Mouse (Mus musculus) forebrain, embryonic 14.5 days (tissue): ENCODE measurements around the gene Bub3. TPM values are rescaled to one million over a fixed set of nuclear protein-coding genes. Genes with fewer than 3 reads are reported as not detected.
A peak's percentile ranks its signal among the peaks of the same experiment; 100 is the strongest.

Source experiments
- ATAC-seq: fragments of 200-750 bp; cut with Nextera tagmentation; 2 replicates; pipeline ENCODE4 v1.8.0; 2017; ENCODE audit warnings: mild to moderate bottlenecking, moderate library complexity
- DNase-seq: peaks from one replicate; pipeline ENCODE4 v3.0.0-alpha.2; 2015; ENCODE audit warnings: low spot score
- H3K27ac ChIP-seq: fragments of 300-500 bp; sonication (generic); 2 replicates; pipeline ENCODE4 v1.5.1; 2014; ENCODE audit warnings: low read depth, mild to moderate bottlenecking, control low read depth, low read length, moderate library complexity
- H3K27me3 ChIP-seq: fragments of 300-500 bp; sonication (generic); replicated peaks from 2 replicates; pipeline ENCODE4 v1.6.1; 2014; ENCODE audit warnings: low read length, control low read depth, mixed read lengths; ENCODE audit not compliant: control insufficient read depth, insufficient read depth
- H3K36me3 ChIP-seq: fragments of 300-500 bp; sonication (generic); 2 replicates; pipeline ENCODE4 v1.6.1; 2014; ENCODE audit warnings: low read length, control low read depth; ENCODE audit not compliant: control insufficient read depth, insufficient read depth
- H3K4me1 ChIP-seq: fragments of 300-500 bp; sonication (generic); 2 replicates; pipeline ENCODE4 v1.6.1; 2014; ENCODE audit warnings: antibody characterized with exemption, low read length, control low read depth; ENCODE audit not compliant: control insufficient read depth, insufficient read depth
- H3K4me2 ChIP-seq: fragments of 300-500 bp; sonication (generic); 2 replicates; pipeline ENCODE4 v1.6.1; 2014; ENCODE audit warnings: mild to moderate bottlenecking, control low read depth, low read length
- H3K4me3 ChIP-seq: fragments of 300-500 bp; sonication (generic); 2 replicates; pipeline ENCODE4 v1.5.1; 2014; ENCODE audit warnings: low read depth, low read length, control low read depth
- H3K9ac ChIP-seq: fragments of 300-500 bp; sonication (generic); 2 replicates; pipeline ENCODE4 v1.6.1; 2014; ENCODE audit warnings: mild to moderate bottlenecking, low read length, control low read depth, moderate library complexity
- H3K9me3 ChIP-seq: fragments of 300-500 bp; sonication (generic); replicated peaks from 2 replicates; pipeline ENCODE4 v1.6.1; 2016; ENCODE audit warnings: low read length, control low read depth, mixed read lengths; ENCODE audit not compliant: control insufficient read depth
- WGBS: fragments of 180-500 bp; shearing (Covaris S2); extraction: QIAGEN DNeasy Blood & Tissue Kit; methylation state at CpG from one replicate; pipeline ENCODE4 v1.1.7; 2014; 5-methylcytosine and 5-hydroxymethylcytosine counted together
- polyA plus RNA-seq: library from polyadenylated mRNA; unstranded; fragments of >200 nt; fragmentation: Nextera tagmentation; extraction: Ambion mirVana; gene quantifications from 2 replicates; pipeline ENCODE4 v1.2.1, GENCODE M21; 2014

The Bub3 gene
- polyA plus RNA-seq, 1 experiment from 2014 or later: 237 TPM

- ATAC-seq: peak; percentile 19; the same call in 1 of the 2 replicates
- Histone ChIP-seq H3K4me2 (peak overlapping the region; percentile 40), H3K4me1 (no peaks in the 10 kb centered on the region), H3K4me3 (peak overlapping the region; percentile 14), H3K9ac (no peak overlapping the region), H3K9me3 (no peaks in the 10 kb centered on the region), H3K27me3 (peaks cover 94% of the 10 kb centered on the region), H3K36me3 (no peaks in the 10 kb centered on the region), H3K27ac (no peak overlapping the region)
- no peak for DNase-seq
- under 1% methylated on average over 45 of the region's 45 CpGs for WGBS
Observed at GRCm38 (mm10) chr7:131554341-131555180, 5.5 kb upstream of the Bub3 start.

- under 1% methylated on average over 68 of the region's 68 CpGs for WGBS
- peaks cover 86% of the 10 kb centered on the region for H3K27me3 ChIP-seq
- H3K4me2 ChIP-seq: no peak overlapping the region
- H3K9me3 ChIP-seq: no peaks in the 10 kb centered on the region
- 0 out of 2 replicates have a peak overlapping the region, but pooled peaks have one; percentile 8 for H3K4me3 ChIP-seq
- H3K36me3 ChIP-seq: no peaks in the 10 kb centered on the region
- no peak overlapping the region for H3K9ac ChIP-seq
- DNase-seq: no peak
- no peak for ATAC-seq
- H3K27ac ChIP-seq: no peak overlapping the region
- no peaks in the 10 kb centered on the region for H3K4me1 ChIP-seq
Observed at GRCm38 (mm10) chr7:131555301-131556081, 4.5 kb upstream of the Bub3 start.

- Histone ChIP-seq H3K27me3 (peaks cover 80% of the 10 kb centered on the region), H3K9ac (no peak overlapping the region), H3K4me1 (peaks cover 4% of the 10 kb centered on the region), H3K9me3 (no peaks in the 10 kb centered on the region), H3K36me3 (no peaks in the 10 kb centered on the region), H3K4me3 (no peak overlapping the region), H3K4me2 (no peak overlapping the region), H3K27ac (no peak overlapping the region)
- under 1% methylated on average over 9 of the region's 9 CpGs for WGBS
- no peak for DNase-seq
- no peak for ATAC-seq
Observed at GRCm38 (mm10) chr7:131556116-131556515, 3.9 kb upstream of the Bub3 start.

- Histone ChIP-seq H3K36me3 (no peaks in the 10 kb centered on the region), H3K27ac (no peak overlapping the region), H3K4me3 (no peak overlapping the region), H3K9me3 (no peaks in the 10 kb centered on the region), H3K4me2 (no peak overlapping the region), H3K4me1 (peaks cover 8% of the 10 kb centered on the region), H3K27me3 (peaks cover 74% of the 10 kb centered on the region), H3K9ac (no peak overlapping the region)
- no peak for DNase-seq
- WGBS: under 1% methylated on average over 37 of the region's 37 CpGs
- ATAC-seq: no peak
Observed at GRCm38 (mm10) chr7:131556541-131557271, 3.3 kb upstream of the Bub3 start.

GRCm38 (mm10) chr7:131557751-131558150 lies 2.3 kb upstream of the Bub3 start:
- Histone ChIP-seq H3K36me3 (peaks cover 10% of the 10 kb centered on the region), H3K9me3 (no peaks in the 10 kb centered on the region), H3K4me3 (no peak overlapping the region), H3K9ac (no peak overlapping the region), H3K4me2 (no peak overlapping the region), H3K27ac (no peak overlapping the region), H3K27me3 (peaks cover 63% of the 10 kb centered on the region), H3K4me1 (peaks cover 11% of the 10 kb centered on the region)
- DNase-seq (no peak), ATAC-seq (no peak)
- 28% methylated on average over 2 of the region's 2 CpGs for WGBS

- peaks cover 35% of the 10 kb centered on the region for H3K36me3 ChIP-seq
- peak overlapping the region; percentile 76 for H3K4me3 ChIP-seq
- peaks cover 11% of the 10 kb centered on the region for H3K4me1 ChIP-seq
- H3K9ac ChIP-seq: peak overlapping the region; percentile 87
- H3K4me2 ChIP-seq: peak overlapping the region; percentile 76
- WGBS: 2% methylated on average over 14 of the region's 14 CpGs
- ATAC-seq (peak; percentile 57), DNase-seq (no peak)
- peak overlapping the region; percentile 88 for H3K27ac ChIP-seq
- peaks cover 34% of the 10 kb centered on the region for H3K27me3 ChIP-seq
- H3K9me3 ChIP-seq: no peaks in the 10 kb centered on the region
Observed at GRCm38 (mm10) chr7:131560697-131561042, 648 bp downstream of the Bub3 start.

GRCm38 (mm10) chr7:131575246-131575645 lies 15.2 kb downstream of the Bub3 start:
- Histone ChIP-seq H3K9ac (no peak overlapping the region), H3K4me1 (no peaks in the 10 kb centered on the region), H3K36me3 (peaks cover 38% of the 10 kb centered on the region), H3K4me2 (no peak overlapping the region), H3K9me3 (no peaks in the 10 kb centered on the region), H3K27me3 (no peaks in the 10 kb centered on the region), H3K27ac (no peak overlapping the region), H3K4me3 (no peak overlapping the region)
- no peak for ATAC-seq
- DNase-seq: no peak
- WGBS: 85% methylated on average over 6 of the region's 6 CpGs

- Histone ChIP-seq H3K4me1 (no peaks in the 10 kb centered on the region), H3K4me2 (no peak overlapping the region), H3K4me3 (no peak overlapping the region), H3K27ac (no peak overlapping the region), H3K9me3 (no peaks in the 10 kb centered on the region), H3K27me3 (peaks cover 13% of the 10 kb centered on the region), H3K9ac (no peak overlapping the region), H3K36me3 (no peaks in the 10 kb centered on the region)
- 78% methylated on average over 9 of the region's 9 CpGs for WGBS
- DNase-seq (no peak), ATAC-seq (no peak)
Observed at GRCm38 (mm10) chr7:131582178-131582577, 22.2 kb downstream of the Bub3 start.
